Mouse (Mus musculus): Measurements from ENCODE around the gene Cabcoco1.

DNA sequence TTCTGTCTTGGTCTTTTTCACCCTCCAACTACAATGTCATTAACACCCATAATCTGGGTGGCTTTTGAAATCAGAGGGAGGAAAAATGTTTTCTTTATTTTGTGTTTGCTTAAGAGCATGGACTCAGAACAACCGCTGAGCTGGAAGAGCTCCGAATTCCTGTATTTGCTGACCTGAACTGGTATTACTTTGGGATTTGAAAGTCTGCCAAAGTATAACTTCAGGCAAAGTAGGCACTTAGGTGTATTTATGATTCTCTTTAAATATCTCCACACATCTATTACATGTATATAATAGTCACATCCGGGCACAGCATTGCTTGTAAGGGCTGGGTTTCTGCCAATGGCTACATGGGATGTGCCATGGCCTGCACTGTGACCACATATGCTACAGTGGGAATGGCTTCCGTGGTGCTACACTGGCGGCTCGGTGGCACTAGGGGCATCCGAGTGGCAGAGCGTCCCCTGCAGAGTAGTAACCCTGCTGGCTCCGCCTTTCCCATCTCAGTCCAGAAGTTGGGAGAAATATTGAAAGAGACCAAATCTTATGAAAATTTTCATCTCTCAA, 37.0 kb downstream of the Cabcoco1 start:
- no peak for TF ChIP-seq CTCF (IDR thresholded peaks at IDR 0.05; ENCODE audit: low read depth)
- no peak for TF ChIP-seq EP300 (IDR thresholded peaks at IDR 0.05; ENCODE audit: low read depth)

All from liver, postnatal 0 days (tissue).